Mouse (Mus musculus) ovary, adult 10 weeks (tissue): ENCODE results near the gene Ch25h. TPM values are rescaled to one million over a fixed set of nuclear protein-coding genes. Genes with fewer than 3 reads are reported as not detected.

ENCODE experiments used
- polyA plus RNA-seq: library from polyadenylated mRNA; stranded (reverse); fragments of 350-450 nt; fragmentation: Illumina TruSeq; extraction: RNeasy Lipid Tissue Mini Kit (QIAGEN cat#74804); gene quantifications from one replicate; pipeline ENCODE4 v1.2.3, GENCODE M21; 2014

The Ch25h gene
- polyA plus RNA-seq: 1.1 TPM

DNA sequence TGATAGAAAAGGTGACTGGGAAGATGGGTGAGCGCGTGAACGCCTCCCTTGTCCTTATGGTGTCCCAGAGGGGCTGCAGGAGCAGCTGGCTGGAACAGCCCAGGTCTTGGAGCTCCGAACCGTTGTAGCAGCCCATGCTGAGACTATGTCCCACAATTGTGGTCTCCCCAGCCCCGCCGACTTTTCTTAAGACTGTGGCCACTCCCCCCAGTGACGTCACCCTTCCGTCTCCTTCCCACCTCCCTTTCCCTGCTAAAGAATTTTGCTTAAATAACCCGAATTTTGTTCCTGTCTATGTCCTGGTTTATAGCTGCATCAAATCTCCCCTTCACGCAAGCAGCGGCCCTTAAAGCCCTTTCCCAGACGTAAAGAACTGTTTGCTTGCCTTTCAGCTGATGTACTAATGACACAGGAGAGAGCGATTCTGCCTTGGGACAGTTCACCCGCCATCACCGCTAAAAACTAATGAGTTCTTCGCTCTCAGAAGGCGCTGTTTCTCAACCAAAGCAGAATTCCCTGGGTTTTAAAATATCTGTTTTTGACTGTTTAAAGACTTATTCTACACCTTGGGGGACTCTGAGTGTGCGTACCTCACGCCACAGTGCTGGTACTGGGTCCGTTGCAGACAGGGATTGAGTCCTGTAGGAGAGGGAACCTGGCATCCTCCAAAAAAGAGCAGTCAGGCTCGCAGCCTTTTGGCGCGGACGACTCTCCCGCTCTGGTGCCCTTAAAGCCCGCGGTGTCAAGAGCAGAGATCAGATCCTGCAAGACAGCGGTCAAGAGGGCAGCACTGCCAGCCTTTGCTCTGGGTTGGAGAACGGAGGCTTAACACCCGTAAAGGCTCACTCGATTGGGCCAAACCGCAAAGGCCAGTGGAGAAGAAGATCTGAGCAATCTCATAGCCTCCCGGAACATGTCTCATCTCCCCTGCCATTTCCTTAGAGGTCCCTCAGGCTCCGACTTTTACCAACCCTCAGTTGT is at the start of gene Ch25h:
Gene Ch25h (minus strand): TSS at position 174 of the 981 bp plus-strand sequence.

Other genes with a start within 250 kb of the Ch25h start
- gene Acta2, start 219.6 kb downstream of the Ch25h start, polyA plus RNA-seq: 154 TPM
- gene Fas, start 184.5 kb downstream of the Ch25h start, polyA plus RNA-seq: 8.8 TPM
- 101 TPM for gene Lipa, start 52.3 kb upstream of the Ch25h start, polyA plus RNA-seq
- 17.5 TPM for gene Ifit2, start 75.5 kb upstream of the Ch25h start, polyA plus RNA-seq
- 8.6 TPM for gene Ifit3, start 108.4 kb upstream of the Ch25h start, polyA plus RNA-seq
- 2.8 TPM for gene Ifit1bl1, start 126.8 kb upstream of the Ch25h start, polyA plus RNA-seq
- 3.3 TPM for gene Ifit3b, start 132.8 kb upstream of the Ch25h start, polyA plus RNA-seq
- gene Ifit1bl2, start 165.6 kb upstream of the Ch25h start, polyA plus RNA-seq: 12.5 TPM
- gene Ifit1, start 165.7 kb upstream of the Ch25h start, polyA plus RNA-seq: 12.6 TPM